Mouse (Mus musculus) T-helper 17 cell (primary cell): ENCODE measurements around the gene Pld4.

ENCODE experiments used
- in situ Hi-C, 2 experiments: fragments of 300-600 bp; cut with MboI, MseI; formaldehyde crosslinking; loops; 1 replicate in 1 of 2; 2 replicates in 1 of 2; pipeline ENCODE4 v1.15.1; 2025; ENCODE audit warnings: high pct_unique_total_duplicates in 2 of 2

The Pld4 gene

GRCm38 (mm10) chr12:112737761-112738160, 22.7 kb upstream of the Pld4 start:
- in situ Hi-C loops: no loop called here

GRCm38 (mm10) chr12:112738281-112739022, 22.0 kb upstream of the Pld4 start:
- in situ Hi-C loops: no loop called here

- in situ Hi-C loops: no loop called here
These were observed 21.4 kb upstream of the Pld4 start for GRCm38 (mm10) chr12:112739023-112739568.

- in situ Hi-C loops: loop anchor here (5.0 kb wide), 3 partner anchors 55 to 110 kb away; no protein-coding TSS in a partner anchor
These were observed 17.7 kb upstream of the Pld4 start for GRCm38 (mm10) chr12:112742768-112743167.

GRCm38 (mm10) chr12:112743168-112743975, 17.1 kb upstream of the Pld4 start:
- in situ Hi-C loops: loop anchor here (5.0 kb wide), 3 partner anchors 54 to 109 kb away; no protein-coding TSS in a partner anchor

GRCm38 (mm10) chr12:112744211-112744610, 16.2 kb upstream of the Pld4 start:
- in situ Hi-C loops: loop anchor here (5.0 kb wide), 3 partner anchors 53 to 108 kb away; no protein-coding TSS in a partner anchor

- in situ Hi-C loops: loop anchor here (5.0 kb wide), 3 partner anchors 52 to 107 kb away; no protein-coding TSS in a partner anchor
These were observed 15.4 kb upstream of the Pld4 start for GRCm38 (mm10) chr12:112744891-112745580.

GRCm38 (mm10) chr12:112745716-112746115, 14.7 kb upstream of the Pld4 start:
- in situ Hi-C loops: no loop called here

- in situ Hi-C loops: no loop called here
These were observed 14.0 kb upstream of the Pld4 start for GRCm38 (mm10) chr12:112746461-112746807.

- in situ Hi-C loops: no loop called here
These were observed 13.4 kb upstream of the Pld4 start for GRCm38 (mm10) chr12:112746808-112747605.

GRCm38 (mm10) chr12:112747606-112747970, 12.9 kb upstream of the Pld4 start:
- in situ Hi-C loops: no loop called here

- in situ Hi-C loops: loop anchor here in 1 of 2 experiments (25.0 kb wide), 1 partner anchor 414 kb away; no protein-coding TSS in a partner anchor
These were observed 9.5 kb upstream of the Pld4 start for GRCm38 (mm10) chr12:112750976-112751375.

- in situ Hi-C loops: loop anchor here in 1 of 2 experiments (25.0 kb wide), 1 partner anchor 415 kb away; no protein-coding TSS in a partner anchor
These were observed 8.1 kb upstream of the Pld4 start for GRCm38 (mm10) chr12:112752399-112752798.

GRCm38 (mm10) chr12:112755900-112756299, 4.6 kb upstream of the Pld4 start:
- in situ Hi-C loops: loop anchor here in 1 of 2 experiments (25.0 kb wide), 1 partner anchor 419 kb away; no protein-coding TSS in a partner anchor

GRCm38 (mm10) chr12:112757896-112758295, 2.6 kb upstream of the Pld4 start:
- in situ Hi-C loops: loop anchor here in 1 of 2 experiments (25.0 kb wide), 1 partner anchor 421 kb away; no protein-coding TSS in a partner anchor

GRCm38 (mm10) chr12:112759471-112759870, 984 bp upstream of the Pld4 start:
- in situ Hi-C loops: loop anchor here in 1 of 2 experiments (25.0 kb wide), 1 partner anchor 422 kb away; no protein-coding TSS in a partner anchor

- in situ Hi-C loops: loop anchor here in 1 of 2 experiments (25.0 kb wide), 1 partner anchor 424 kb away; no protein-coding TSS in a partner anchor
These were observed 956 bp downstream of the Pld4 start for GRCm38 (mm10) chr12:112761411-112761810.

GRCm38 (mm10) chr12:112762018-112762417, 1.6 kb downstream of the Pld4 start:
- in situ Hi-C loops: loop anchor here in 1 of 2 experiments (25.0 kb wide), 1 partner anchor 425 kb away; no protein-coding TSS in a partner anchor

GRCm38 (mm10) chr12:112763176-112763575, 2.7 kb downstream of the Pld4 start:
- in situ Hi-C loops: loop anchor here in 1 of 2 experiments (25.0 kb wide), 1 partner anchor 426 kb away; no protein-coding TSS in a partner anchor

GRCm38 (mm10) chr12:112764141-112764540, 3.7 kb downstream of the Pld4 start:
- in situ Hi-C loops: loop anchor here in 1 of 2 experiments (25.0 kb wide), 1 partner anchor 427 kb away; no protein-coding TSS in a partner anchor
